Mouse (Mus musculus) brown adipose tissue, adult 24 weeks (tissue): Measurements from ENCODE around the gene Gm28305. TPM values are rescaled to one million over a fixed set of nuclear protein-coding genes. Genes with fewer than 3 reads are reported as not detected.

Source experiments
- H3K27ac ChIP-seq: fragments of 200-500 bp; replicated peaks from 2 replicates; pipeline ENCODE4 v1.5.1; 2012; ENCODE audit warnings: low read depth, mild to moderate bottlenecking, low read length
- H3K4me1 ChIP-seq: fragments of 200-500 bp; 2 replicates; pipeline ENCODE4 v1.6.1; 2012; ENCODE audit warnings: low read length, mixed read lengths; ENCODE audit not compliant: control insufficient read depth, insufficient read depth, insufficient read length
- H3K4me3 ChIP-seq: fragments of 200-500 bp; 2 replicates; pipeline ENCODE4 v1.5.1; 2012; ENCODE audit warnings: low read depth, mild to moderate bottlenecking, low read length, moderate library complexity; ENCODE audit not compliant: insufficient read depth
- polyA plus RNA-seq: library from polyadenylated mRNA; stranded (reverse); fragments of >200 nt; gene quantifications from 2 replicates; pipeline ENCODE4 v1.2.4, GENCODE M21; 2012; ENCODE audit not compliant: missing spikeins, insufficient read depth, insufficient read length

Gm28305 gene
- polyA plus RNA-seq, 1 experiment, result not detected

GRCm38 (mm10) chr9:104098256-104098655, 57.8 kb downstream of the Gm28305 start:
- Histone ChIP-seq H3K4me1 (no peaks in the 10 kb centered on the region), H3K4me3 (no peak overlapping the region), H3K27ac (no peak overlapping the region)

GRCm38 (mm10) chr9:104099060-104099459, 58.6 kb downstream of the Gm28305 start:
- Histone ChIP-seq H3K4me3 (no peak overlapping the region), H3K4me1 (no peaks in the 10 kb centered on the region), H3K27ac (no peak overlapping the region)

GRCm38 (mm10) chr9:104100822-104101221, 60.4 kb downstream of the Gm28305 start:
- Histone ChIP-seq H3K27ac (no peak overlapping the region), H3K4me3 (no peak overlapping the region), H3K4me1 (no peaks in the 10 kb centered on the region)

GRCm38 (mm10) chr9:104101458-104101857, 61.0 kb downstream of the Gm28305 start:
- no peak overlapping the region for H3K4me3 ChIP-seq
- H3K4me1 ChIP-seq, result no peaks in the 10 kb centered on the region
- no peak overlapping the region for H3K27ac ChIP-seq

GRCm38 (mm10) chr9:104102301-104102700, 61.8 kb downstream of the Gm28305 start:
- no peak overlapping the region for H3K27ac ChIP-seq
- H3K4me1 ChIP-seq, result no peaks in the 10 kb centered on the region
- H3K4me3 ChIP-seq, result no peak overlapping the region

GRCm38 (mm10) chr9:104102901-104103300, 62.4 kb downstream of the Gm28305 start:
- Histone ChIP-seq H3K4me1 (no peaks in the 10 kb centered on the region), H3K27ac (no peak overlapping the region), H3K4me3 (no peak overlapping the region)

- no peak overlapping the region for H3K27ac ChIP-seq
- no peaks in the 10 kb centered on the region for H3K4me1 ChIP-seq
- no peak overlapping the region for H3K4me3 ChIP-seq
Measured at GRCm38 (mm10) chr9:104104986-104105385, 64.5 kb downstream of the Gm28305 start.

GRCm38 (mm10) chr9:104106930-104107329, 66.5 kb downstream of the Gm28305 start:
- H3K4me1 ChIP-seq, result no peaks in the 10 kb centered on the region
- no peak overlapping the region for H3K4me3 ChIP-seq
- no peak overlapping the region for H3K27ac ChIP-seq

GRCm38 (mm10) chr9:104107482-104107881, 67.0 kb downstream of the Gm28305 start:
- no peak overlapping the region for H3K27ac ChIP-seq
- no peaks in the 10 kb centered on the region for H3K4me1 ChIP-seq
- H3K4me3 ChIP-seq, result no peak overlapping the region

GRCm38 (mm10) chr9:104108571-104109143, 68.2 kb downstream of the Gm28305 start:
- Histone ChIP-seq H3K27ac (no peak overlapping the region), H3K4me1 (no peaks in the 10 kb centered on the region), H3K4me3 (no peak overlapping the region)

- Histone ChIP-seq H3K4me3 (no peak overlapping the region), H3K4me1 (no peaks in the 10 kb centered on the region), H3K27ac (no peak overlapping the region)
Measured at GRCm38 (mm10) chr9:104109151-104109550, 68.7 kb downstream of the Gm28305 start.

- H3K27ac ChIP-seq, result no peak overlapping the region
- H3K4me1 ChIP-seq, result no peaks in the 10 kb centered on the region
- no peak overlapping the region for H3K4me3 ChIP-seq
Measured at GRCm38 (mm10) chr9:104123101-104123500, 82.6 kb downstream of the Gm28305 start.

- Histone ChIP-seq H3K4me3 (no peak overlapping the region), H3K27ac (no peak overlapping the region), H3K4me1 (no peaks in the 10 kb centered on the region)
Measured at GRCm38 (mm10) chr9:104123622-104124021, 83.2 kb downstream of the Gm28305 start.

Other genes starting within 250 kb of the Gm28305 start
- gene Nphp3, start 38.1 kb upstream of the Gm28305 start, polyA plus RNA-seq, result 0.79 and 4.3 TPM in 2 replicates
- gene Uba5, start 22.5 kb downstream of the Gm28305 start, polyA plus RNA-seq, result 15.2 and 21.2 TPM in 2 replicates
- gene Acad11, start 22.7 kb downstream of the Gm28305 start, polyA plus RNA-seq, result 115 and 150 TPM in 2 replicates
- gene Ackr4, start 86.3 kb downstream of the Gm28305 start, polyA plus RNA-seq, result not detected in 2 replicates
- gene Dnajc13, start 222.3 kb downstream of the Gm28305 start, polyA plus RNA-seq, result 22.8 and 33.7 TPM in 2 replicates